Mouse (Mus musculus) MEL (cell line): ENCODE measurements around the gene Grik4. TPM values are rescaled to one million over a fixed set of nuclear protein-coding genes. Genes with fewer than 3 reads are reported as not detected.

Experiments
- DNase-seq: peaks from one replicate; pipeline ENCODE4 v3.0.0; 2011; ENCODE audit warnings: low read depth, low spot score
- H3K27ac ChIP-seq: 2 replicates; pipeline ENCODE4 v1.5.1; 2012; ENCODE audit warnings: low read depth, mild to moderate bottlenecking, control low read depth, low read length, moderate library complexity; ENCODE audit not compliant: control insufficient read depth
- H3K27me3 ChIP-seq, 2 experiments: fragments of 150-350 bp in 1 of 2; sonication (generic) in 1 of 2; 2 replicates each; pipeline ENCODE4 v1.6.1; 2012; ENCODE audit warnings: low read length in 2 of 2, mild to moderate bottlenecking in 2 of 2, improper control_type of control experiment in 1 of 2, moderate library complexity in 1 of 2; ENCODE audit not compliant: insufficient read depth in 2 of 2, control insufficient read depth in 1 of 2
- H3K36me3 ChIP-seq, 2 experiments: 2 replicates each; pipeline ENCODE4 v1.6.1; 2012 to 2014; ENCODE audit warnings: low read length in 2 of 2, improper control_type of control experiment in 1 of 2, inconsistent platforms in 1 of 2, mild to moderate bottlenecking in 1 of 2; ENCODE audit not compliant: insufficient read depth in 2 of 2, control insufficient read depth in 1 of 2
- H3K4me1 ChIP-seq, 2 experiments: fragments of 150-350 bp in 1 of 2; sonication (generic) in 1 of 2; 2 replicates each; pipeline ENCODE4 v1.6.1; 2012; ENCODE audit warnings: low read length in 2 of 2, improper control_type of control experiment in 1 of 2, mild to moderate bottlenecking in 1 of 2; ENCODE audit not compliant: insufficient read depth in 2 of 2, control insufficient read depth in 1 of 2
- H3K4me3 ChIP-seq, 2 experiments: fragments of 150-350 bp in 1 of 2; sonication (generic) in 1 of 2; 2 replicates each; pipeline ENCODE4 v1.5.1; 2012; ENCODE audit warnings: low read depth in 2 of 2, low read length in 2 of 2, mild to moderate bottlenecking in 2 of 2, moderate library complexity in 2 of 2, control low read depth in 1 of 2, improper control_type of control experiment in 1 of 2; ENCODE audit not compliant: control insufficient read depth in 1 of 2, insufficient read depth in 1 of 2
- H3K79me2 ChIP-seq: 2 replicates; pipeline ENCODE4 v1.6.1; 2012; ENCODE audit warnings: mild to moderate bottlenecking, low read length, moderate library complexity; ENCODE audit not compliant: control insufficient read depth, poor library complexity, insufficient read depth
- H3K9ac ChIP-seq: 2 replicates; pipeline ENCODE4 v1.6.1; 2012; ENCODE audit warnings: low read depth, mild to moderate bottlenecking, control low read depth, low read length, moderate library complexity; ENCODE audit not compliant: control insufficient read depth, poor library complexity, severe bottlenecking
- H3K9me3 ChIP-seq: fragments of 150-350 bp; sonication (generic); replicated peaks from 2 replicates; pipeline ENCODE4 v1.6.1; 2012; ENCODE audit warnings: mild to moderate bottlenecking, low read length, improper control_type of control experiment, moderate library complexity; ENCODE audit not compliant: insufficient read depth
- BHLHE40 ChIP-seq: IDR thresholded peaks from 2 replicates; pipeline ENCODE4 v1.6.1; 2012; ENCODE audit warnings: low read depth, mild to moderate bottlenecking, inconsistent platforms, low read length, improper control_type of control experiment, borderline replicate concordance
- CTCF ChIP-seq, 3 experiments: IDR thresholded peaks in 2 of 3; conservative IDR thresholded peaks in 1 of 3; 2 replicates each; pipeline ENCODE4 v1.5.1; 2011 to 2012; ENCODE audit warnings: low read length in 3 of 3, low read depth in 2 of 3, mild to moderate bottlenecking in 2 of 3, improper control_type of control experiment in 1 of 3, inconsistent platforms in 1 of 3, mixed read lengths in 1 of 3, moderate library complexity in 1 of 3; ENCODE audit not compliant: control insufficient read depth in 1 of 3, insufficient read depth in 1 of 3, poor library complexity in 1 of 3, severe bottlenecking in 1 of 3
- EP300 ChIP-seq, 2 experiments: IDR thresholded peaks; 2 replicates each; pipeline ENCODE4 v1.6.1; 2011; ENCODE audit warnings: improper control_type of control experiment in 2 of 2, low read length in 2 of 2, low read depth in 1 of 2, mild to moderate bottlenecking in 1 of 2
- GABPA ChIP-seq: IDR thresholded peaks from 2 replicates; pipeline ENCODE4 v1.6.1; 2012; ENCODE audit warnings: low read depth, mild to moderate bottlenecking, inconsistent platforms, low read length, improper control_type of control experiment, moderate library complexity
- JUND ChIP-seq: IDR thresholded peaks from 2 replicates; pipeline ENCODE4 v1.6.1; 2011; ENCODE audit warnings: low read depth, mild to moderate bottlenecking, improper control_type of control experiment, low read length
- KAT2A ChIP-seq: conservative IDR thresholded peaks from 2 replicates; pipeline ENCODE4 v1.6.1; 2012; ENCODE audit warnings: low read depth, low read length, improper control_type of control experiment, inconsistent platforms
- MAFK ChIP-seq: IDR thresholded peaks from 2 replicates; pipeline ENCODE4 v1.6.1; 2011; ENCODE audit warnings: low read depth, mild to moderate bottlenecking, low read length, improper control_type of control experiment, borderline replicate concordance
- MAX ChIP-seq: IDR thresholded peaks from 2 replicates; pipeline ENCODE4 v1.6.1; 2011; ENCODE audit warnings: low read length, improper control_type of control experiment
- MEF2A ChIP-seq: IDR thresholded peaks from 2 replicates; pipeline ENCODE4 v1.6.1; 2014; ENCODE audit warnings: low read depth, mild to moderate bottlenecking, inconsistent platforms, low read length, improper control_type of control experiment; ENCODE audit not compliant: poor library complexity, insufficient replicate concordance, severe bottlenecking; ENCODE audit errors: extremely low read depth
- MXI1 ChIP-seq: IDR thresholded peaks from 2 replicates; pipeline ENCODE4 v1.6.1; 2011; ENCODE audit warnings: mild to moderate bottlenecking, low read depth, low read length, improper control_type of control experiment
- MYB ChIP-seq: IDR thresholded peaks from 2 replicates; pipeline ENCODE4 v1.6.1; 2011; ENCODE audit warnings: mild to moderate bottlenecking, low read depth, low read length, improper control_type of control experiment
- MYC ChIP-seq: IDR thresholded peaks from 2 replicates; pipeline ENCODE4 v1.6.1; 2011; ENCODE audit warnings: low read depth, mild to moderate bottlenecking, low read length, improper control_type of control experiment, moderate library complexity
- NELFE ChIP-seq: IDR thresholded peaks from 2 replicates; pipeline ENCODE4 v1.6.1; 2011; ENCODE audit warnings: low read depth, low read length, improper control_type of control experiment
- POLR2AphosphoS5 ChIP-seq: IDR thresholded peaks from 2 replicates; pipeline ENCODE4 v1.6.1; 2012; ENCODE audit warnings: low read depth, borderline replicate concordance, mild to moderate bottlenecking, inconsistent platforms, low read length, moderate library complexity, mixed read lengths
- RAD21 ChIP-seq: IDR thresholded peaks from 2 replicates; pipeline ENCODE4 v1.6.1; 2011; ENCODE audit warnings: mild to moderate bottlenecking, low read depth, low read length, improper control_type of control experiment
- SIN3A ChIP-seq: IDR thresholded peaks from 2 replicates; pipeline ENCODE4 v1.6.1; 2012; ENCODE audit warnings: low read length, improper control_type of control experiment, inconsistent platforms
- SMC3 ChIP-seq: IDR thresholded peaks from 2 replicates; pipeline ENCODE4 v1.6.1; 2011; ENCODE audit warnings: low read depth, low read length, improper control_type of control experiment
- TAL1 ChIP-seq: IDR thresholded peaks from 2 replicates; pipeline ENCODE4 v1.6.1; 2012; ENCODE audit warnings: mild to moderate bottlenecking, inconsistent platforms, low read length, moderate library complexity, mixed read lengths
- USF2 ChIP-seq, 2 experiments: IDR thresholded peaks; 2 replicates each; pipeline ENCODE4 v1.6.1; 2011 to 2012; ENCODE audit warnings: improper control_type of control experiment in 2 of 2, low read length in 2 of 2, borderline replicate concordance in 1 of 2, inconsistent platforms in 1 of 2, low read depth in 1 of 2, mild to moderate bottlenecking in 1 of 2; ENCODE audit not compliant: insufficient read depth in 1 of 2
- ZKSCAN1 ChIP-seq: IDR thresholded peaks from 2 replicates; pipeline ENCODE4 v1.6.1; 2012; ENCODE audit warnings: low read depth, mild to moderate bottlenecking, inconsistent platforms, low read length, improper control_type of control experiment, moderate library complexity
- ZNF384 ChIP-seq: IDR thresholded peaks from 2 replicates; pipeline ENCODE4 v1.6.1; 2012; ENCODE audit warnings: low read depth, mild to moderate bottlenecking, inconsistent platforms, low read length, improper control_type of control experiment
- polyA plus RNA-seq, 2 experiments: library from polyadenylated mRNA; stranded (reverse) in 1 of 2; unstranded in 1 of 2; fragments of >175 nt in 1 of 2; fragments of >200 nt in 1 of 2; gene quantifications; 2 replicates each; pipeline versions ENCODE4 v1.2.1 to v1.2.4; 2012; ENCODE audit warnings: low replicate concordance in 2 of 2, low read depth in 1 of 2; ENCODE audit not compliant: insufficient read length in 2 of 2, insufficient read depth in 1 of 2, missing spikeins in 1 of 2
- total RNA-seq: library from RNA; depleted of rRNA; stranded (reverse); fragments of 300-350 nt; gene quantifications from 2 replicates; pipeline ENCODE4 v1.2.3, GENCODE M21; 2012

The Grik4 gene
- total and polyA plus RNA-seq, 3 experiments: 0.17 TPM; not detected in 2

DNA sequence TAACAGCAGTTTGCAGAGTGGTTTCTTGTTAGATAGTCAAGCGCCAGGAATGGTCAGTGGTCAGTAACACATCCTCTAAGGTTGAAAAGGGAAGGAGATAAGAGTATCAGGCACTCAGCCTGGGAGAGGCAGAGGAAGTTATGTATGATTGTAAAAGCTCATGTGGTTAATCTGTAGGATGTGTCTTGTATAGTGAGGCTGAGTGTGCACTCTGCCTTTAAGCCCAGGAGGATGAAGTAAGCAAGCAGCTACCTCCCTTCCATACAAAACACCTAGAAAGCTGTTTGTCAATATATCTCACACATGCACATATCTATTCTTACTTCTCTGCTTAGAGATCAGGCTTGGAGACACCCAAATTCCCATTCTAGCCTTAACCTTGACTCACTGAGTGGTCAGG lies 389.1 kb downstream of the Grik4 start:
- H3K4me3 ChIP-seq: no peak overlapping the region
- H3K9ac ChIP-seq: no peak overlapping the region
- no peaks in the 10 kb centered on the region for H3K9me3 ChIP-seq
- H3K36me3 ChIP-seq: no peaks in the 10 kb centered on the region
- DNase-seq: no peak
- no peaks in the 10 kb centered on the region for H3K27me3 ChIP-seq
- H3K4me1 ChIP-seq: no peaks in the 10 kb centered on the region; a peak in 1 of 4 replicates
- no peak overlapping the region for H3K27ac ChIP-seq
- TF ChIP-seq MYC (no peak), SIN3A (no peak), MXI1 (no peak), EP300 (IDR thresholded peaks at IDR 0.05; ENCODE audit: low read depth in 1 of 2, low read length in 2 of 2) (no peak), KAT2A (no peak), MAFK (no peak), SMC3 (no peak), RAD21 (no peak), TAL1 (no peak), ZKSCAN1 (no peak)
- H3K79me2 ChIP-seq: no peaks in the 10 kb centered on the region

- H3K36me3 ChIP-seq: no peaks in the 10 kb centered on the region
- peak; percentile 6 for DNase-seq
- H3K4me3 ChIP-seq: no peak overlapping the region
- no peak overlapping the region for H3K27ac ChIP-seq
- peak; percentile 36 for TF ChIP-seq RAD21
- no peak for TF ChIP-seq EP300 (IDR thresholded peaks at IDR 0.05; ENCODE audit: low read depth in 1 of 2, low read length in 2 of 2)
- TF ChIP-seq SMC3: peak; percentile 54
- no peak for TF ChIP-seq ZKSCAN1
- peak; percentile 32 to 75 (median 54); a peak in 5 of 6 replicates for TF ChIP-seq CTCF (IDR thresholded peaks at IDR 0.05 in 2 of 3, conservative IDR thresholded peaks at IDR 0.05 in 1 of 3; ENCODE audit: control insufficient read depth in 1 of 3, insufficient read depth in 1 of 3, low read depth in 2 of 3, low read length in 3 of 3, poor library complexity in 1 of 3, severe bottlenecking in 1 of 3)
- TF ChIP-seq USF2 (IDR thresholded peaks at IDR 0.05; ENCODE audit: borderline replicate concordance in 1 of 2, insufficient read depth in 1 of 2, low read depth in 1 of 2, low read length in 2 of 2): no peak
- TF ChIP-seq JUND: no peak
- no peak for TF ChIP-seq ZNF384
- no peak for TF ChIP-seq POLR2AphosphoS5
- no peak for TF ChIP-seq MYC
- no peak for TF ChIP-seq KAT2A
- TF ChIP-seq MEF2A: no peak
- TF ChIP-seq NELFE: no peak
- no peak for TF ChIP-seq GABPA
- TF ChIP-seq MAX: no peak
- no peak for TF ChIP-seq SIN3A
- no peak for TF ChIP-seq BHLHE40
- no peak for TF ChIP-seq MXI1
- no peak for TF ChIP-seq MYB
- no peaks in the 10 kb centered on the region; a peak in 1 of 4 replicates for H3K4me1 ChIP-seq
- no peak overlapping the region for H3K9ac ChIP-seq
- no peaks in the 10 kb centered on the region for H3K27me3 ChIP-seq
- no peaks in the 10 kb centered on the region for H3K9me3 ChIP-seq
- H3K79me2 ChIP-seq: no peaks in the 10 kb centered on the region
Measured at GRCm38 (mm10) chr9:42550116-42550515, 394.2 kb downstream of the Grik4 start.
